Mouse (Mus musculus): ENCODE results near the gene Mrps34. TPM values are rescaled to one million over a fixed set of nuclear protein-coding genes. Genes with fewer than 3 reads are reported as not detected.

Mrps34 gene
- polyA plus RNA-seq, 1 experiment from 2014 or later, result 82.3 TPM

GRCm38 (mm10) chr17:24885356-24886133, 9.4 kb upstream of the Mrps34 start:
- H3K9me3 ChIP-seq (ENCODE audit: control insufficient read depth, low read length), result no peaks in the 10 kb centered on the region
- H3K27ac ChIP-seq (replicated peaks; ENCODE audit: low read depth, low read length), result no peak overlapping the region
- peak overlapping the region; percentile 59 for H3K9ac ChIP-seq (ENCODE audit: low read length)
- WGBS, result 22% methylated on average over 22 of the region's 22 CpGs
- H3K4me2 ChIP-seq (ENCODE audit: low read depth, severe bottlenecking), result peak overlapping the region; percentile 88
- H3K4me3 ChIP-seq (ENCODE audit: low read depth, low read length), result peak overlapping the region; percentile 84
- H3K27me3 ChIP-seq (ENCODE audit: control insufficient read depth, insufficient read depth, low read length), result no peaks in the 10 kb centered on the region
- ATAC-seq (ENCODE audit: insufficient number of reproducible peaks, low FRiP score, low TSS enrichment, low read depth), result no peak; the same call in 1 of the 2 replicates
- no peak for DNase-seq (ENCODE audit: low spot score)
- peaks cover 10% of the 10 kb centered on the region for H3K36me3 ChIP-seq (ENCODE audit: control insufficient read depth, insufficient read depth, low read length)
- peaks cover 15% of the 10 kb centered on the region; the same call in 1 of the 2 replicates for H3K4me1 ChIP-seq (ENCODE audit: control insufficient read depth, insufficient read depth, low read length)

- Histone ChIP-seq H3K36me3 (ENCODE audit: control insufficient read depth, insufficient read depth, low read length) (peaks cover 17% of the 10 kb centered on the region), H3K9me3 (ENCODE audit: control insufficient read depth, low read length) (no peaks in the 10 kb centered on the region), H3K9ac (ENCODE audit: low read length) (peak within 1 kb of the TSS; percentile 75), H3K27ac (replicated peaks; ENCODE audit: low read depth, low read length) (no peak within 1 kb of the TSS), H3K4me3 (ENCODE audit: low read depth, low read length) (peak within 1 kb of the TSS; percentile 84), H3K27me3 (ENCODE audit: control insufficient read depth, insufficient read depth, low read length) (no peaks in the 10 kb centered on the region), H3K4me1 (ENCODE audit: control insufficient read depth, insufficient read depth, low read length) (peaks cover 15% of the 10 kb centered on the region; the same call in 1 of the 2 replicates), H3K4me2 (ENCODE audit: low read depth, severe bottlenecking) (peak within 1 kb of the TSS; percentile 93)
- peak; percentile 96 for ATAC-seq (ENCODE audit: insufficient number of reproducible peaks, low FRiP score, low TSS enrichment, low read depth)
- WGBS, result under 1% methylated on average over 69 of the region's 69 CpGs
- DNase-seq (ENCODE audit: low spot score), result peak; percentile 96
These were observed 8.6 kb upstream of the Mrps34 start, which contains the start of the genes Nubp2 and Spsb3 for GRCm38 (mm10) chr17:24886134-24886931. Nubp2 (minus strand) TSS chr17:24886349. Spsb3 (plus strand) TSS chr17:24886643.

DNA sequence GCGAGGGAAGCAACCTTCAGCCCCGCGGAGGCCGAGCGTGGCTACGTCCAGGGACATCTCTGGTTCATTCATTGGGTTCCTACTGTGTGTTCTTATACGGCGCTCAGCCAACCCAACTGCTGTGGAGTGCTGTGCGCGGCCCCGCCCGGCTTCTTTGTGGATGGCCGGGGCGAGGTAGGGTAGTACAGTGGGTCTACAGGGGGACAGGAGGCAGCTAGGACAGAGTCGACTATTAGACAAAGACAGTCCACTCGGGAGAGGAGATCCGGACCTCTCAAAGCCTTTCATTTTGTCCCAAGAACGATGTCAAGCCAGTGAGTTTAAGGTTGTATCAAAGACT, 8.0 kb upstream of the Mrps34 start:
- peak overlapping the region; percentile 69 for H3K4me3 ChIP-seq (ENCODE audit: low read depth, low read length)
- DNase-seq (ENCODE audit: low spot score), result no peak
- ATAC-seq (ENCODE audit: insufficient number of reproducible peaks, low FRiP score, low TSS enrichment, low read depth), result peak; percentile 1; the same call in 1 of the 2 replicates
- H3K36me3 ChIP-seq (ENCODE audit: control insufficient read depth, insufficient read depth, low read length), result peaks cover 18% of the 10 kb centered on the region
- H3K9ac ChIP-seq (ENCODE audit: low read length), result peak overlapping the region; percentile 75
- 2% methylated on average over 18 of the region's 18 CpGs for WGBS
- peaks cover 15% of the 10 kb centered on the region; the same call in 1 of the 2 replicates for H3K4me1 ChIP-seq (ENCODE audit: control insufficient read depth, insufficient read depth, low read length)
- H3K4me2 ChIP-seq (ENCODE audit: low read depth, severe bottlenecking), result peak overlapping the region; percentile 93
- H3K27ac ChIP-seq (replicated peaks; ENCODE audit: low read depth, low read length), result no peak overlapping the region
- H3K9me3 ChIP-seq (ENCODE audit: control insufficient read depth, low read length), result no peaks in the 10 kb centered on the region
- no peaks in the 10 kb centered on the region for H3K27me3 ChIP-seq (ENCODE audit: control insufficient read depth, insufficient read depth, low read length)

DNA sequence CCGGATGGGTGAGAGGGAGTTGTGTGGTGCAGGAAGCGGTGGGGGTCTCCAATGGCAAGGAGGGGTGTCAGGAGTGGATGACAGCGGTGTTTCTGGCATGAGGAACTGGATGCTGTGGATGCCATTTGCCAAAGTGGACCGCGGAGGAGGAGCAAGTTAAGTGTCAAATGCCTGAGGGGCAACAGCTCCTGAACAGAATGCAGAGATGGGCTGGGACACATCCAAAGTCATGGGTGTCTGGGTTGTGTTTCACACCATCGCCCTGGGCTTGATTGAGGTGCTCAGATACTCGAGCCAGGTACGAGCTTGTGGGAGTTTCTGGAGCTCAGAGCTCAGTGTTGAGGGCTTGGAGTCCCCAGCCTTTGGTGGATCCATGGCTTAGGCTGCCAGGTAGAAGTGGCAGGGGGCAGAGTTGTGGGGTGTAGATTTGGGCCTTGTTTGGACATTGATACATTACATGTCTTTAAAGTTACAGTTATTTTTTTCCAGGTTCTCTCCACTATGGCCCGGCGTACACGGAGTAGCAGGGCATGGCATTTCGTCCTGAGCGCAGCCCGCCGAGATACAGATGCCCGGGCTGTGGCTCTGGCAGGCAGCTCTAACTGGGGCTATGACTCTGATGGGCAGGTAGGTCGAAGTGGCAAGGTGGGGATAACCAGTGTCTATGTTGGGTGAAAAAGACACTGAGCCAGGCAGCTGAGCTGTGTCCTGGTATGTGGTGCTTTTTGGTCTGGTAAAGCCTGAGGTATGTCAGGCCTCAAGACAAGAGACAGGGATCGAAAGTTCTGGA, 7.4 kb upstream of the Mrps34 start:
- Histone ChIP-seq H3K36me3 (ENCODE audit: control insufficient read depth, insufficient read depth, low read length) (peaks cover 19% of the 10 kb centered on the region), H3K27me3 (ENCODE audit: control insufficient read depth, insufficient read depth, low read length) (no peaks in the 10 kb centered on the region), H3K9me3 (ENCODE audit: control insufficient read depth, low read length) (no peaks in the 10 kb centered on the region), H3K9ac (ENCODE audit: low read length) (peak overlapping the region; percentile 75), H3K4me1 (ENCODE audit: control insufficient read depth, insufficient read depth, low read length) (peaks cover 15% of the 10 kb centered on the region; the same call in 1 of the 2 replicates), H3K4me2 (ENCODE audit: low read depth, severe bottlenecking) (peak overlapping the region; percentile 93), H3K4me3 (ENCODE audit: low read depth, low read length) (peak overlapping the region; percentile 69), H3K27ac (replicated peaks; ENCODE audit: low read depth, low read length) (no peak overlapping the region)
- DNase-seq (ENCODE audit: low spot score), result no peak
- ATAC-seq (ENCODE audit: insufficient number of reproducible peaks, low FRiP score, low TSS enrichment, low read depth), result no peak
- 66% methylated on average over 18 of the region's 18 CpGs for WGBS

GRCm38 (mm10) chr17:24888862-24889261, 6.1 kb upstream of the Mrps34 start:
- H3K4me2 ChIP-seq (ENCODE audit: low read depth, severe bottlenecking), result 0 out of 2 replicates have a peak overlapping the region, but pooled peaks have one; percentile 1

DNA sequence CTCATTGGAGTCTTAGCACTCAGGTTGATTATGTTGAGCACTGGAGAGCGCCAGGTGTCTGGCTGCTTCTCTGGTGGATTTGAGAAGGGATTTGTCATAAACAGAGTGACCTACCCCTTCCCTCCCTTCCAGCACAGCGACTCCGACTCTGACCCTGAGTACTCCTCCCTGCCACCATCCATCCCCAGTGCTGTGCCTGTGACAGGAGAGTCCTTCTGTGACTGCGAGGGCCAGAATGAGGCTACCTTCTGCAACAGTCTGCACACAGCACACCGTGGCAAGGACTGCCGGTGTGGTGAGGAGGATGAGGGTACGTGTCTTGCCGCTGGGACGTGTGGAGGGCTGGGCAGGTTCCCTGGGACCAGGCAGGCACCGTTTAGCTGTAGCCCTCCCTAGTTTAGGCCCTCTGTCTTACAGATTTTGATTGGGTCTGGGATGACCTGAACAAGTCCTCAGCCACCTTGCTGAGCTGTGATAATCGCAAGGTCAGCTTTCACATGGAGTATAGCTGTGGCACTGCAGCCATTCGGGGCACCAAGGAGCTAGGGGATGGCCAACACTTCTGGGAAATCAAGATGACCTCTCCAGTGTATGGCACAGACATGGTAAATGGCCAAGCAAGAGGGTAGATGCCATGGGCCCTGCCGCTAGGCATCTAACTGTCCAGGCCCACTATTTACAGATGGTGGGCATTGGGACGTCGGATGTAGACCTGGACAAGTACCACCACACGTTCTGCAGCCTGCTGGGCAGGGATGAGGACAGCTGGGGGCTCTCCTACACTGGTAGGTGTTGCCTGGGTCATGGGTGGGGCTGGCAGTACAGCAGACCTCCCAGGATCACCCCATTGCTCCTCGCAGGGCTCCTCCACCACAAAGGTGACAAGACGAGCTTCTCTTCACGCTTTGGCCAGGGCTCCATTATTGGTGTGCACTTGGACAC, 4.5 kb upstream of the Mrps34 start:
- H3K27me3 ChIP-seq (ENCODE audit: control insufficient read depth, insufficient read depth, low read length), result no peaks in the 10 kb centered on the region
- peaks cover 19% of the 10 kb centered on the region for H3K4me1 ChIP-seq (ENCODE audit: control insufficient read depth, insufficient read depth, low read length)
- H3K4me3 ChIP-seq (ENCODE audit: low read depth, low read length), result no peak overlapping the region
- DNase-seq (ENCODE audit: low spot score) (no peak), ATAC-seq (ENCODE audit: insufficient number of reproducible peaks, low FRiP score, low TSS enrichment, low read depth) (no peak)
- H3K4me2 ChIP-seq (ENCODE audit: low read depth, severe bottlenecking), result no peak overlapping the region
- no peak overlapping the region for H3K27ac ChIP-seq (replicated peaks; ENCODE audit: low read depth, low read length)
- H3K9me3 ChIP-seq (ENCODE audit: control insufficient read depth, low read length), result no peaks in the 10 kb centered on the region
- 90% methylated on average over 19 of the region's 19 CpGs for WGBS
- H3K36me3 ChIP-seq (ENCODE audit: control insufficient read depth, insufficient read depth, low read length), result peaks cover 19% of the 10 kb centered on the region
- 0 out of 2 replicates have a peak overlapping the region, but pooled peaks have one; percentile 12 for H3K9ac ChIP-seq (ENCODE audit: low read length)

More at GRCm38 (mm10) chr17:24888862-24889261, 6.1 kb upstream of the Mrps34 start:
- Histone ChIP-seq H3K4me3 (ENCODE audit: low read depth, low read length) (no peak overlapping the region), H3K36me3 (ENCODE audit: control insufficient read depth, insufficient read depth, low read length) (peaks cover 19% of the 10 kb centered on the region), H3K9me3 (ENCODE audit: control insufficient read depth, low read length) (no peaks in the 10 kb centered on the region), H3K9ac (ENCODE audit: low read length) (no peak overlapping the region), H3K27me3 (ENCODE audit: control insufficient read depth, insufficient read depth, low read length) (no peaks in the 10 kb centered on the region), H3K4me1 (ENCODE audit: control insufficient read depth, insufficient read depth, low read length) (peaks cover 16% of the 10 kb centered on the region), H3K27ac (replicated peaks; ENCODE audit: low read depth, low read length) (no peak overlapping the region)
- ATAC-seq (ENCODE audit: insufficient number of reproducible peaks, low FRiP score, low TSS enrichment, low read depth), result no peak
- no peak for DNase-seq (ENCODE audit: low spot score)
- 91% methylated on average over 3 of the region's 3 CpGs for WGBS

DNA sequence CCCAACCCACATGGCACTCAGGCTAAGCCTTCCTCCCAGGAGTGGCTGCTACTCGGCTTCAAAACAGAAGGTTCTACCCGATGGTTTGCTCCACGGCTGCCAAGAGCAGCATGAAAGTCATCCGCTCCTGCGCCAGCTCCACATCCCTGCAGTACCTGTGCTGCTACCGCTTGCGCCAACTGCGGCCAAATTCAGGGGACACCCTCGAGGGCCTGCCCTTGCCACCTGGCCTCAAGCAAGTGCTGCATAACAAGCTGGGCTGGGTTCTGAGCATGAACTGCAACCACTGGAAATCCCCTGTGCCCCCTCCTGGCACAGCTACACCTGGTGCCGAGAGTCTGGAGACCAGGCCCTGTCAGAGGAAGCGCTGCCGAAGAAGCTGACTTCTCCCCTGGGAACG, 3.6 kb upstream of the Mrps34 start:
- 92% methylated on average over 13 of the region's 13 CpGs for WGBS
- Histone ChIP-seq H3K27ac (replicated peaks; ENCODE audit: low read depth, low read length) (no peak overlapping the region), H3K4me2 (ENCODE audit: low read depth, severe bottlenecking) (no peak overlapping the region), H3K27me3 (ENCODE audit: control insufficient read depth, insufficient read depth, low read length) (no peaks in the 10 kb centered on the region), H3K4me3 (ENCODE audit: low read depth, low read length) (no peak overlapping the region), H3K36me3 (ENCODE audit: control insufficient read depth, insufficient read depth, low read length) (peaks cover 19% of the 10 kb centered on the region), H3K4me1 (ENCODE audit: control insufficient read depth, insufficient read depth, low read length) (peaks cover 24% of the 10 kb centered on the region), H3K9ac (ENCODE audit: low read length) (no peak overlapping the region), H3K9me3 (ENCODE audit: control insufficient read depth, low read length) (no peaks in the 10 kb centered on the region)
- ATAC-seq (ENCODE audit: insufficient number of reproducible peaks, low FRiP score, low TSS enrichment, low read depth), result no peak
- DNase-seq (ENCODE audit: low spot score), result no peak

All from limb, embryonic 11.5 days (tissue).